Mouse (Mus musculus): ENCODE results near the gene Dlg2.

Dlg2 gene

GRCm38 (mm10) chr7:92439503-92440487 is 1963.3 kb downstream of the Dlg2 start:
- H3K36me3 ChIP-seq (ENCODE audit: insufficient read depth, low read length) = no peaks in the 10 kb centered on the region
- TF ChIP-seq CTCF (conservative IDR thresholded peaks at IDR 0.05; ENCODE audit: low read length) (no peak), NANOG (IDR thresholded peaks at IDR 0.05; ENCODE audit: borderline replicate concordance, low read length) (no peak), POU5F1 (IDR thresholded peaks at IDR 0.05; ENCODE audit: borderline replicate concordance, low read length) (no peak)
- H3K4me1 ChIP-seq (replicated peaks; ENCODE audit: low read depth, low read length) = no peaks in the 10 kb centered on the region
- no peaks in the 10 kb centered on the region for H3K27me3 ChIP-seq (ENCODE audit: insufficient read depth, low read length)
- no peaks in the 10 kb centered on the region for H3K9me3 ChIP-seq (ENCODE audit: low read length)
- H3K4me3 ChIP-seq (replicated peaks; ENCODE audit: low read length) = no peak overlapping the region

GRCm38 (mm10) chr7:92441611-92442010 is 1965.1 kb downstream of the Dlg2 start:
- no peak overlapping the region for H3K4me3 ChIP-seq (replicated peaks; ENCODE audit: low read length)
- no peaks in the 10 kb centered on the region for H3K36me3 ChIP-seq (ENCODE audit: insufficient read depth, low read length)
- no peaks in the 10 kb centered on the region for H3K4me1 ChIP-seq (replicated peaks; ENCODE audit: low read depth, low read length)
- no peaks in the 10 kb centered on the region for H3K9me3 ChIP-seq (ENCODE audit: low read length)
- no peaks in the 10 kb centered on the region for H3K27me3 ChIP-seq (ENCODE audit: insufficient read depth, low read length)
- TF ChIP-seq CTCF (conservative IDR thresholded peaks at IDR 0.05; ENCODE audit: low read length) (no peak), NANOG (IDR thresholded peaks at IDR 0.05; ENCODE audit: borderline replicate concordance, low read length) (no peak), POU5F1 (IDR thresholded peaks at IDR 0.05; ENCODE audit: borderline replicate concordance, low read length) (no peak)

GRCm38 (mm10) chr7:92442082-92442481 is 1965.6 kb downstream of the Dlg2 start:
- TF ChIP-seq NANOG (IDR thresholded peaks at IDR 0.05; ENCODE audit: borderline replicate concordance, low read length) (no peak), CTCF (conservative IDR thresholded peaks at IDR 0.05; ENCODE audit: low read length) (no peak), POU5F1 (IDR thresholded peaks at IDR 0.05; ENCODE audit: borderline replicate concordance, low read length) (no peak)
- Histone ChIP-seq H3K4me3 (replicated peaks; ENCODE audit: low read length) (no peak overlapping the region), H3K27me3 (ENCODE audit: insufficient read depth, low read length) (no peaks in the 10 kb centered on the region), H3K36me3 (ENCODE audit: insufficient read depth, low read length) (no peaks in the 10 kb centered on the region), H3K9me3 (ENCODE audit: low read length) (no peaks in the 10 kb centered on the region), H3K4me1 (replicated peaks; ENCODE audit: low read depth, low read length) (no peaks in the 10 kb centered on the region)

DNA sequence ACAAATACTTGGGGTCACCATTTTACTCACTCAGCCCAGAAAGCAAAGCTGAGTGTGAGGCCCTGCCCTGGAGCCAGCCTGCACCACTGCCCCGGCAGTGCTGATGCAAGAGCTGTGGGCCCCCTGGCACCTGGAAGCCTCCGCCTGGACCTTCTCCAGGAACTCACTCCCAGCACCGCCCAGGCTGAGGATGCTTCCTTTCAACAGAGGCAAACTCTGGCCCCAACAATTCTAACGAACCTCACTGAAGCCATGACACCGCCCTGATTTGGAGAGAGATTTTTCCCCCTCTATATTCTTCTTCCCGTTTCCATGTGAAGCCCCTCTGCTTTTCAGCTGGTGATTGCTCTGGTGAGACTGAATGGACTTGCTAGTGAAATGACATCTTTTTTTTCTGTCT is 1971.5 kb downstream of the Dlg2 start:
- H3K4me1 ChIP-seq (replicated peaks; ENCODE audit: low read depth, low read length) = no peaks in the 10 kb centered on the region
- no peak for TF ChIP-seq POU5F1 (IDR thresholded peaks at IDR 0.05; ENCODE audit: borderline replicate concordance, low read length)
- no peak for TF ChIP-seq CTCF (conservative IDR thresholded peaks at IDR 0.05; ENCODE audit: low read length)
- TF ChIP-seq NANOG (IDR thresholded peaks at IDR 0.05; ENCODE audit: borderline replicate concordance, low read length) = no peak
- H3K4me3 ChIP-seq (replicated peaks; ENCODE audit: low read length) = no peak overlapping the region
- no peaks in the 10 kb centered on the region for H3K27me3 ChIP-seq (ENCODE audit: insufficient read depth, low read length)
- H3K36me3 ChIP-seq (ENCODE audit: insufficient read depth, low read length) = no peaks in the 10 kb centered on the region
- no peaks in the 10 kb centered on the region for H3K9me3 ChIP-seq (ENCODE audit: low read length)

GRCm38 (mm10) chr7:92448782-92449575 is 1972.5 kb downstream of the Dlg2 start:
- Histone ChIP-seq H3K4me1 (replicated peaks; ENCODE audit: low read depth, low read length) (no peaks in the 10 kb centered on the region), H3K9me3 (ENCODE audit: low read length) (no peaks in the 10 kb centered on the region), H3K4me3 (replicated peaks; ENCODE audit: low read length) (no peak overlapping the region), H3K36me3 (ENCODE audit: insufficient read depth, low read length) (no peaks in the 10 kb centered on the region), H3K27me3 (ENCODE audit: insufficient read depth, low read length) (no peaks in the 10 kb centered on the region)
- TF ChIP-seq NANOG (IDR thresholded peaks at IDR 0.05; ENCODE audit: borderline replicate concordance, low read length) (no peak), POU5F1 (IDR thresholded peaks at IDR 0.05; ENCODE audit: borderline replicate concordance, low read length) (no peak), CTCF (conservative IDR thresholded peaks at IDR 0.05; ENCODE audit: low read length) (no peak)

- H3K4me1 ChIP-seq (replicated peaks; ENCODE audit: low read depth, low read length) = no peaks in the 10 kb centered on the region
- TF ChIP-seq NANOG (IDR thresholded peaks at IDR 0.05; ENCODE audit: borderline replicate concordance, low read length) = no peak
- no peak for TF ChIP-seq CTCF (conservative IDR thresholded peaks at IDR 0.05; ENCODE audit: low read length)
- no peaks in the 10 kb centered on the region for H3K9me3 ChIP-seq (ENCODE audit: low read length)
- no peaks in the 10 kb centered on the region for H3K27me3 ChIP-seq (ENCODE audit: insufficient read depth, low read length)
- H3K36me3 ChIP-seq (ENCODE audit: insufficient read depth, low read length) = no peaks in the 10 kb centered on the region
- no peak overlapping the region for H3K4me3 ChIP-seq (replicated peaks; ENCODE audit: low read length)
These were observed 1977.7 kb downstream of the Dlg2 start for GRCm38 (mm10) chr7:92454176-92454575.

DNA sequence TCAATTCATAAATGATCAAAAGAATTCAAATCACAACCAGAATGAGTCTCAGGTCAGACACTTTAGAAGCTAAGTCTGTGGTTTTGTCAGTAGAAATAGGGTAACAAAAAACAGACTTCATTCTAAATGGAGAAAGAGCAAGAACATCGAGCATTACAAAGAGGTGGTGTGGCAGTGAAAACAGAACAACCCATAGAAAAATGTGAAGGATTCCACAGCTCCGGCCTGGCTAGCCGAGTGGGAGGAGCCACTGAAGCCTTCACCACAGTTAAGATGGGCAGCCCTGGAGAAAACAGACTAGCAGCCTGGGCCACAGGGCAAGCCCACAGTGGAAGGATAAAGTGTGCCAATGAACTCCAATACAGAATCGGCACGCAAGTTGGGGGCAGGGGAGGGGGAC is 1979.5 kb downstream of the Dlg2 start:
- Histone ChIP-seq H3K36me3 (ENCODE audit: insufficient read depth, low read length) (no peaks in the 10 kb centered on the region), H3K27me3 (ENCODE audit: insufficient read depth, low read length) (no peaks in the 10 kb centered on the region), H3K9me3 (ENCODE audit: low read length) (no peaks in the 10 kb centered on the region), H3K4me3 (replicated peaks; ENCODE audit: low read length) (no peak overlapping the region), H3K4me1 (replicated peaks; ENCODE audit: low read depth, low read length) (no peaks in the 10 kb centered on the region)
- no peak for TF ChIP-seq NANOG (IDR thresholded peaks at IDR 0.05; ENCODE audit: borderline replicate concordance, low read length)
- TF ChIP-seq POU5F1 (IDR thresholded peaks at IDR 0.05; ENCODE audit: borderline replicate concordance, low read length) = no peak

GRCm38 (mm10) chr7:92457791-92458190 is 1981.3 kb downstream of the Dlg2 start:
- TF ChIP-seq POU5F1 (IDR thresholded peaks at IDR 0.05; ENCODE audit: borderline replicate concordance, low read length) = no peak
- no peak for TF ChIP-seq CTCF (conservative IDR thresholded peaks at IDR 0.05; ENCODE audit: low read length)
- no peak for TF ChIP-seq NANOG (IDR thresholded peaks at IDR 0.05; ENCODE audit: borderline replicate concordance, low read length)
- no peak overlapping the region for H3K4me3 ChIP-seq (replicated peaks; ENCODE audit: low read length)
- H3K4me1 ChIP-seq (replicated peaks; ENCODE audit: low read depth, low read length) = no peaks in the 10 kb centered on the region
- no peaks in the 10 kb centered on the region for H3K9me3 ChIP-seq (ENCODE audit: low read length)
- no peaks in the 10 kb centered on the region for H3K36me3 ChIP-seq (ENCODE audit: insufficient read depth, low read length)
- H3K27me3 ChIP-seq (ENCODE audit: insufficient read depth, low read length) = no peaks in the 10 kb centered on the region
